Mouse (Mus musculus) embryonic facial prominence, embryonic 12.5 days (tissue): ENCODE measurements around the gene Gas7. TPM values are rescaled to one million over a fixed set of nuclear protein-coding genes. Genes with fewer than 3 reads are reported as not detected.

Experiments used
- ATAC-seq: fragments of 200-750 bp; cut with Nextera tagmentation; 2 replicates; pipeline ENCODE4 v1.8.0; 2017; ENCODE audit not compliant: insufficient number of reproducible peaks, insufficient read depth, low FRiP score, low TSS enrichment
- H3K27ac ChIP-seq: fragments of 300-500 bp; sonication (generic); 2 replicates; pipeline ENCODE4 v1.5.1; 2016; ENCODE audit warnings: mild to moderate bottlenecking
- H3K27me3 ChIP-seq: fragments of 300-500 bp; sonication (generic); 2 replicates; pipeline ENCODE4 v1.6.1; 2016; ENCODE audit warnings: mild to moderate bottlenecking, moderate library complexity
- H3K36me3 ChIP-seq: fragments of 300-500 bp; sonication (generic); 2 replicates; pipeline ENCODE4 v1.6.1; 2016; ENCODE audit warnings: mild to moderate bottlenecking
- H3K4me1 ChIP-seq: fragments of 300-500 bp; sonication (generic); 2 replicates; pipeline ENCODE4 v1.6.1; 2016
- H3K4me2 ChIP-seq: fragments of 300-500 bp; sonication (generic); replicated peaks from 2 replicates; pipeline ENCODE4 v1.6.1; 2016; ENCODE audit warnings: mild to moderate bottlenecking, moderate library complexity
- H3K4me3 ChIP-seq: fragments of 300-500 bp; sonication (generic); 2 replicates; pipeline ENCODE4 v1.5.1; 2016; ENCODE audit warnings: mild to moderate bottlenecking
- H3K9ac ChIP-seq: fragments of 300-500 bp; sonication (generic); 2 replicates; pipeline ENCODE4 v1.6.1; 2016; ENCODE audit warnings: mild to moderate bottlenecking, moderate library complexity
- H3K9me3 ChIP-seq: fragments of 300-500 bp; sonication (generic); 2 replicates; pipeline ENCODE4 v1.6.1; 2016; ENCODE audit warnings: mild to moderate bottlenecking, moderate library complexity
- WGBS: fragments of 180-500 bp; shearing (Covaris S2); methylation state at CpG from one replicate; pipeline ENCODE4 v1.1.7; 2016; 5-methylcytosine and 5-hydroxymethylcytosine counted together
- polyA plus RNA-seq: library from polyadenylated mRNA; unstranded; fragments of >200 nt; fragmentation: Nextera tagmentation; extraction: Ambion mirVana; gene quantifications from 2 replicates; pipeline ENCODE4 v1.2.1, GENCODE M21; 2016

Gas7 gene
- polyA plus RNA-seq, 1 experiment from 2014 or later = 5.5 TPM

DNA sequence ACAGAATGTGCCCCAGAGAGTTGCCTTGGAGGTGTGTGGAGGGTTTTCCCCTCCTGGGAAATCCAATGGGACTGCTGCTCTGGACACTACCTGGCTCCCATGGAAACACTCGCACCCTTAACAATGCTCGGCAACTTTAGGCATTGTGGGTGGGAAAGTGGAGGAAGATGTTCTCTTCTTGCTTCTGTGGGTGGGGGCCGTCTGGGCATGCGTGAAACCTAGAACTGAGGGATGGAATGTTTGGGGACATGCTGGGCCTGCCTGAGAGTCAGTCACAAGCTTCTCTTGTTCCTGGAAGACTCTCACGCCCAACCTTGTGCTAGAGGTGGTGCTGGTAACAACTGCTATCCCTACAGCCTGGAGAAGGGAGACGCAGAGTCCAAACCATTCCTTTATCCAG lies 209.7 kb downstream of the Gas7 start:
- WGBS = 84% methylated on average over 6 of the region's 6 CpGs
- Histone ChIP-seq H3K9me3 (no peaks in the 10 kb centered on the region), H3K27me3 (no peaks in the 10 kb centered on the region), H3K36me3 (no peaks in the 10 kb centered on the region), H3K4me3 (no peak overlapping the region), H3K4me2 (no peak overlapping the region), H3K9ac (no peak overlapping the region), H3K27ac (no peak overlapping the region), H3K4me1 (no peaks in the 10 kb centered on the region)
- no peak for ATAC-seq

DNA sequence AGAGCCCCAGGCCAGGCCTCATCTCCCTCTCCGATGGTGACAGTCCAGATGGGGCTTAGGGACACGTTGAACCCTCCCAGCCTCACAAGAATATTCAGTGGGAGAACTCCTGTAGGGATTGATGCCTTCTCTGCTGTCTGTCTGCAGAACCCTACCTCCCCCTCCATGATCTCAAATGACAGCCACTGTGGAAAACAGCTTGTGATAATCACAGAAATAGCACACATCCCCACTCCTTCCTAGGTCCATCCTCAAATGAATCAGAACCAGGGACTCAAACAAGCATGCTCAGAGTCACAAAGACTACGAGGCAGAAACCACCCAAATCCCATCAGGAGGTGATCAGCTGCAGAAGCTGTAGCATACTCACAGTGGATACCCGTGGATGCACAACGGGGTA lies 210.9 kb downstream of the Gas7 start:
- Histone ChIP-seq H3K27me3 (no peaks in the 10 kb centered on the region), H3K36me3 (no peaks in the 10 kb centered on the region), H3K9ac (no peak overlapping the region), H3K9me3 (no peaks in the 10 kb centered on the region), H3K27ac (no peak overlapping the region), H3K4me3 (no peak overlapping the region), H3K4me1 (no peaks in the 10 kb centered on the region), H3K4me2 (no peak overlapping the region)
- ATAC-seq = no peak
- 83% methylated on average over 5 of the region's 5 CpGs for WGBS

DNA sequence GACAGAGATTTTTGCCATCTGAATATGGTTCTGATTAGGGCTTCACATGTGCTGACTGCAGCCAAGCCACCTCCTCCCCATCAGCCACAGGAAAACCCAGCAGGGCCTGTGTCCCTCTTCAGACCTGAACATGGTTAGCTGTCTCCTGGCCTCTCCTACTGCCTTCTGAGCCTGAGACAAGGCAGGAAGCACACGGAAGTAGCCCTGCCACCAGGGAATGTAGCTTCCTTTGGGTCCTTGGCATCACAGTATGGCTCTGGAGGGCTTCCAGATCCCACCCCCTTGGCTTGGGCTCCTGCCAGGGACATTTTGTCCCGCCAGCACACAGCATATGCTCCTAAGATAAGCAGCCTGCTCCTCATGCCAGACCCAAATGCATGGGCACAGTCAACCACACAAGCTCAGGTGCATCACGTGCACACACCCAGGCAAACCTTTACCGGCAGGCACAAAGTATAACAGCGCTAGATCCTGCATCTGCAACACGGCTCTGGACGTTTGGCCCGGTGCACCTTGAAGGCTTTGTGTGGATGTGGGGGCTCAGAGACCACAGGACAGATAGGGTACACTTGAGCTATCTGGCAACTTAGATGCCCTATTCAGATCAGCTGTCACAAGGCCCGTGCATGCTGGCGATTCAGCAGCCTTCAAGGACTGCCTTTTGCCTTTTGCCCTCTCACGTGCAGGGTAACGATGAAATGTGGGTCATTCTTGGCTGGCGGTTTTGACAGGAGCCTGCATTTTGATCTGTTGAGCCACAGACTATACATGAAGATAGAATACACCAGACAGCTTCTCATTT lies 212.5 kb downstream of the Gas7 start:
- Histone ChIP-seq H3K4me1 (no peaks in the 10 kb centered on the region), H3K4me2 (no peak overlapping the region), H3K9ac (no peak overlapping the region), H3K4me3 (no peak overlapping the region), H3K27ac (no peak overlapping the region), H3K36me3 (no peaks in the 10 kb centered on the region), H3K9me3 (no peaks in the 10 kb centered on the region), H3K27me3 (no peaks in the 10 kb centered on the region)
- ATAC-seq = no peak
- 82% methylated on average over 13 of the region's 13 CpGs for WGBS

DNA sequence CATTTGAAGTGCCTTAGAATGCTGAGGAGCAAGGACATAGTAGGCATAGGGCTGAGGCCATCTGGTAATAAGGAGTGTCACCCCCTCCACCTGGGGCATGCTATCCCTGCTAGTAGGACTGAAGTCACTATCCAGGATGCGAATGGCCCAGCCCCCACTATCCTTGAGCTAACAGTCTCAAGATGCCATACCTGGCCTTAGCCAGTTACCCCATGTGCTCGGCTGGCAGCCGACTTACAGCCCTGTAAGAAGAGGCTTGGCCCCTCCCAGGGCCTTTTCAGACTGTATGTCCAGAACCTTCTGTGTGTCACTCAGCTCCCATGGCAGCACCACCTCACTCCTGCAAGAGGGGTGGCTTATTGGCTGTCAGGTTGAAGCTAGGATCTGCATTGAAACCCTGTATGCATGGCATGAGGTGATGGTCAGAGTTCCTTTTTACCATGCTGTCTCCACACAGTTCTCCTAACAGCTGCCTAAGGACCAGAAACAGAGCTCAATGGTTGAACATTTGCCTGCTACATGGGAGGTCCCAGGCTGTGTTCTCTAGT lies 213.3 kb downstream of the Gas7 start:
- no peak overlapping the region for H3K4me2 ChIP-seq
- no peak overlapping the region for H3K4me3 ChIP-seq
- H3K9me3 ChIP-seq = no peaks in the 10 kb centered on the region
- H3K36me3 ChIP-seq = no peaks in the 10 kb centered on the region
- no peaks in the 10 kb centered on the region for H3K27me3 ChIP-seq
- H3K4me1 ChIP-seq = no peaks in the 10 kb centered on the region
- no peak overlapping the region for H3K9ac ChIP-seq
- WGBS = 79% methylated on average over 3 of the region's 3 CpGs
- no peak overlapping the region for H3K27ac ChIP-seq
- no peak for ATAC-seq

DNA sequence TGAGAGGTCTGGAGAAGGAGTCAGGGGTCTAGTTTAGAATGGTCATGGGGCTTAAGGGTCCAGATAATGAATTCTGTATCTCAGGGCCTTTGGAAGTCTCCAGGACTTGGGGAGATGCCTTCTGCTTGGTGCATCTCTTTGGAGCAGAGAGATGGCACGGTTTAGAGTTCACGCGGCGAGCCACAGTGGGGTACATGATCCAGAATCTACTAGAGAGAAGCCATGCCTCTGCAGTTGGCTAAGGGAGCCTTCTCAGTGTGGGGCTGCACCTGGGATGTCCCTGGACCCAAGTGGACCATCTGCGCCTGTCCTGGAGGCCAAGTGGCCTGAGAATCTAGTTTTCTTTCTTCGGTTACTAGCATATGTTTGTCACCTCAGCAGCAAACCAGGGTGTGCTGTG lies 214.8 kb downstream of the Gas7 start:
- WGBS = 95% methylated on average over 6 of the region's 6 CpGs
- no peak overlapping the region for H3K9ac ChIP-seq
- no peak overlapping the region for H3K27ac ChIP-seq
- ATAC-seq = no peak
- no peaks in the 10 kb centered on the region for H3K27me3 ChIP-seq
- H3K4me3 ChIP-seq = no peak overlapping the region
- no peaks in the 10 kb centered on the region for H3K9me3 ChIP-seq
- no peaks in the 10 kb centered on the region for H3K4me1 ChIP-seq
- no peaks in the 10 kb centered on the region for H3K36me3 ChIP-seq
- no peak overlapping the region for H3K4me2 ChIP-seq

DNA sequence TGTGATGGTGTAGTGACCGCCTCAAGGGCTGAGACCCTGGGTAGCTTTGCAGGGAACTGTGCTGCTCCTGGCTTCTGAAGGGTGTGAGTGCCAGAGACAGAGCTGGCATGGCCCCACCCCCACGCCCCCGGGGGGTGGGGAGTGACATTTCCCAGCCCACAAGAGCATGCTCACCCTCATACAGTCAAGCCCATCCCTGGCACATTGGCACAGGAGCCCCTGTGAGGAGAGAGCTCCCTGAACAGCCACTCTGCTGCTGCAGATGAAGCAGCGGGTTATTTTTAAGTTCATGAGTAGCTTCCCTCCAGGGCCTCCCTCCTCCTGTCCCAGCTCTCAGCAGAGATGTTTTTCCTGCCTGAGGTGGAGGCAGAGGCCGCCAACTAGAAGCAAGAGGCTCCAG lies 216.9 kb downstream of the Gas7 start:
- Histone ChIP-seq H3K9me3 (no peaks in the 10 kb centered on the region), H3K4me1 (no peaks in the 10 kb centered on the region), H3K27me3 (no peaks in the 10 kb centered on the region), H3K27ac (no peak overlapping the region), H3K36me3 (no peaks in the 10 kb centered on the region), H3K4me2 (no peak overlapping the region), H3K4me3 (no peak overlapping the region), H3K9ac (no peak overlapping the region)
- ATAC-seq = no peak
- WGBS = 63% methylated on average over 5 of the region's 5 CpGs

DNA sequence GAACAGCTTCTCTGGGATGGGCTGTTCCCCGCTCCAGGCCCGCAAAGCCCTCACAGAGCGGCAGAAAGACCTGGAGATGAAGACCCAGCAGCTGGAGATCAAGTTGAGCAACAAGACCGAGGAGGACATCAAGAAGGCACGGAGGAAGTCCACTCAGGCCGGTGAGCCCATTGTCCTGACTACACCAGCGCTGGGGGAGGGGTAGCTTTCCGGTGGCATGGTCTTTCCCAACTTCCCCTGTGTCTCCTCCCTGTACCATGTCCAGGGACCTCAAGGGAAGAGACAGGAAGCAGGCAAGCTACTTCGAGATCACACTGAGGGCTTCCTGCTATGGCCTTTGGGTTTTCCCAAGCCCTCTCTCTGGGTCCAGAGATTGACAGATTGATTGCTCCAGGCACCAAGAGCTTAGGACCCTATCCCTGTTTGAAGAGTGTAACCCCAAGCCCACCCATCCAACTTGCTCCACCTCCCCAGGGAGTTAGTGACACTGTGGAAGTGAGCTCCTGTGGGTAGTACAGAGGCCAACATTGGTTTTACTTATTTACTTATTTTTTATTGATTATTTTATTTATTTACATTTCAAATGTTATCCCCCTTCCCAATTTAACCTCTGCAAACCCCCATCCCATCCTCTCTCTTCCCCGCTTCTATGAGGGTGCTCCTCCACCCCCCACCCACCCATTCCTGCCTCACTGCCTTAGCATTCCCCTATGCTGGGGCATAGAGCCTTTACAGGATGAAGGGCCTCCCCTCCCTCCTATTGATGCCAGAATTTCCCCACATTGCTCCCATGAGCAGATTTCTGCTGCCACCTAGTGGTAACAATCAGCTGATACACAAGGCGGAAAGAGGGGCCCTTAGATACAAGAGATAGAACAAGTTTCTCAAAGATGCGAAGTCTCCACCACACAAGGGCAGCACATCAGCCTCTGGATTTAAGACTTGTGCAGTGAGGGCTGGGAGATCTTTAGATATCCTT lies 220.6 kb downstream of the Gas7 start:
- no peak overlapping the region for H3K27ac ChIP-seq
- H3K4me3 ChIP-seq = no peak overlapping the region
- WGBS = 61% methylated on average over 12 of the region's 12 CpGs
- H3K9me3 ChIP-seq = no peaks in the 10 kb centered on the region
- H3K4me2 ChIP-seq = no peak overlapping the region
- H3K36me3 ChIP-seq = no peaks in the 10 kb centered on the region
- H3K9ac ChIP-seq = no peak overlapping the region
- ATAC-seq = no peak
- H3K27me3 ChIP-seq = no peaks in the 10 kb centered on the region
- no peaks in the 10 kb centered on the region for H3K4me1 ChIP-seq

DNA sequence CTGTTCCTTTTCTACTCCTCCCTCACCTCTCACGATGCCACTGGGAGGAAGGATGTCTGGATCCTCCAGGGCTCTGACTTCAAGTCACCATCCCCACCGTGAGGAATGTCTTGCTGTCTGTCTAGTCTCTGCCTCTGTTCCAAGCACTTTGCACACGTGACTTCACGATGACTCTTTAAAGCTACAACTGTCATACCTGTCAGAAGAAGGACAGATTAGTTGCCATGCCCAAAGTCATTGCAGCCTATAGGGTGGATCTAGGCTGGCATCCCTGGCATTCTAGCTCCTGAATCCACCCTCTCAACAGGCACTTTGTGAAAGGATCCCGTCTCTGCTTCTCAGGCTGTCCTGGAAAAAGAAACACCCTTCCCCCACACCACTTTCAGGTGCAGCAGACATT lies 224.1 kb downstream of the Gas7 start:
- H3K4me3 ChIP-seq = no peak overlapping the region
- no peak overlapping the region for H3K9ac ChIP-seq
- no peak overlapping the region for H3K27ac ChIP-seq
- no peak for ATAC-seq
- H3K9me3 ChIP-seq = no peaks in the 10 kb centered on the region
- H3K27me3 ChIP-seq = no peaks in the 10 kb centered on the region
- no peaks in the 10 kb centered on the region for H3K4me1 ChIP-seq
- no peak overlapping the region for H3K4me2 ChIP-seq
- WGBS = 67% methylated on average over 5 of the region's 5 CpGs
- H3K36me3 ChIP-seq = no peaks in the 10 kb centered on the region

DNA sequence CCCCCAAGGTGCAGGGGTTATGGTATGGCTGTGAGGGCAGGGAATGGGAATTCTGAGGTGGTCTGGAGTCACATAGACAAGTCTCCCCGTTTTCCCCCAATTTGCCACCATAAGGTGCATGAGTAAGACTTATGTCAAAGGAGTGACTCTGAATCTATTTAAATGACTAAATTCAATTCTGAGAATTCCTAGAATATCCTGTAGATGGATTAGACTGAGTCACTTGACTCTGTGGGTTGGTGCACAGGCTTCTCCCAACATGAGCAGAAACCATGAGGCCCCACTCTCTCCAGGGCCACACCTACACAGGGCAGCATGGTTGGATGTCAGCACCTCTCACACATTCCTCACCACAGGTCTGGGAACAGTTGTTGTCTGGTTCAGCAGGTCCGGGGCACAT lies 224.7 kb downstream of the Gas7 start:
- ATAC-seq = no peak
- H3K4me2 ChIP-seq = no peak overlapping the region
- WGBS = 89% methylated on average over 2 of the region's 2 CpGs

DNA sequence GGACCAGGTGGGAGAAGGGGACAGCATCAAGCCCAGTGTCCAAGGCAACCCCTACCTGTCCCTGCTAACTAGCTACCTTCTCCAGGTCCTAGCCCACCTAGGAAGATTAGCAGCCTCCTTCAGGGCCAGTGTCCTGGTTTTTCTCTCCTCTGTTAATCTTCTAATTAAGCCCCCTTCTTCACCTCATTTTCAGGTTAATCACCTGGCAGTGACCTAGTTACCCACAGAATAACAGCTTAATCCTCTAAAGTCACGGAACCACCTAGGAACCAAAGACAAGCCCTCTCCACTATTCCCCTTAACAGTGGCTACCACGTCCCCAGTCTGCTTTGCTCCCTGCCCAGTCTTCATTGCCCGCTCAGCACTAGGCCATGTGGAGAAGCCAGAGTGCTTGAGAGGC lies 226.6 kb downstream of the Gas7 start:
- WGBS = 77% methylated on average over 3 of the region's 3 CpGs
- H3K4me2 ChIP-seq = no peak overlapping the region
- no peaks in the 10 kb centered on the region for H3K27me3 ChIP-seq
- no peak for ATAC-seq
- H3K4me1 ChIP-seq = no peaks in the 10 kb centered on the region
- H3K9ac ChIP-seq = no peak overlapping the region
- no peak overlapping the region for H3K4me3 ChIP-seq
- no peak overlapping the region for H3K27ac ChIP-seq
- H3K9me3 ChIP-seq = no peaks in the 10 kb centered on the region
- no peaks in the 10 kb centered on the region for H3K36me3 ChIP-seq

More for the DNA sequence above, 224.7 kb downstream of the Gas7 start:
- Histone ChIP-seq H3K27me3 (no peaks in the 10 kb centered on the region), H3K27ac (no peak overlapping the region), H3K4me1 (no peaks in the 10 kb centered on the region), H3K9ac (no peak overlapping the region), H3K36me3 (no peaks in the 10 kb centered on the region), H3K9me3 (no peaks in the 10 kb centered on the region), H3K4me3 (no peak overlapping the region)

DNA sequence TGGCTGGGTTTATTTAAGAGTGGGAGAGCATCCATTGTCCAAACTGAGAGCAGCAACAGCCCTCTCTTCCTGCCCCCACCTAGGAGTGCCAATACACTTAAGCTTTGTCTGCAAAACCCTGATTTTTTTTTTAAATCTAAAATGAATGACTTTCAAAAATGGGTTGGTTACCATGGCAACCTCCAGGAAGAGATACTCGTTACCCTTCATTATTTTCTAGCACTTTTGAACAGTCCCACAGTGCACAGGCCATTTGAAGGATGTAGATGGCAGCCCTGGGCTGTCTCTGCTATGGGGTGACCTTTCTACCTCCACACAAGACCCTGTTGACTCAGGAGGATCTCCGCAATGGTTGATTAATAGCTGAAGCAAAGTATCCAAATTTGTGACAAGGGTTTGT lies 230.9 kb downstream of the Gas7 start:
- Histone ChIP-seq H3K27ac (no peak overlapping the region), H3K27me3 (no peaks in the 10 kb centered on the region), H3K36me3 (no peaks in the 10 kb centered on the region), H3K9me3 (no peaks in the 10 kb centered on the region), H3K9ac (no peak overlapping the region), H3K4me2 (no peak overlapping the region), H3K4me1 (no peaks in the 10 kb centered on the region), H3K4me3 (no peak overlapping the region)
- 79% methylated on average over 2 of the region's 2 CpGs for WGBS
- no peak for ATAC-seq
